Mouse (Mus musculus): ENCODE results near the gene Olfm2. TPM values are rescaled to one million over a fixed set of nuclear protein-coding genes. Genes with fewer than 3 reads are reported as not detected.

Gene Olfm2
- total RNA-seq, 2 experiments from 2014 or later: not detected

- ATAC-seq (replicated peaks; ENCODE audit: poor library complexity, severe bottlenecking): no peak
Measured at GRCm38 (mm10) chr9:20748540-20748939, 2.4 kb upstream of the Olfm2 start.

GRCm38 (mm10) chr9:20747682-20748081, 1.5 kb upstream of the Olfm2 start:
- ATAC-seq (replicated peaks; ENCODE audit: poor library complexity, severe bottlenecking): no peak

DNA sequence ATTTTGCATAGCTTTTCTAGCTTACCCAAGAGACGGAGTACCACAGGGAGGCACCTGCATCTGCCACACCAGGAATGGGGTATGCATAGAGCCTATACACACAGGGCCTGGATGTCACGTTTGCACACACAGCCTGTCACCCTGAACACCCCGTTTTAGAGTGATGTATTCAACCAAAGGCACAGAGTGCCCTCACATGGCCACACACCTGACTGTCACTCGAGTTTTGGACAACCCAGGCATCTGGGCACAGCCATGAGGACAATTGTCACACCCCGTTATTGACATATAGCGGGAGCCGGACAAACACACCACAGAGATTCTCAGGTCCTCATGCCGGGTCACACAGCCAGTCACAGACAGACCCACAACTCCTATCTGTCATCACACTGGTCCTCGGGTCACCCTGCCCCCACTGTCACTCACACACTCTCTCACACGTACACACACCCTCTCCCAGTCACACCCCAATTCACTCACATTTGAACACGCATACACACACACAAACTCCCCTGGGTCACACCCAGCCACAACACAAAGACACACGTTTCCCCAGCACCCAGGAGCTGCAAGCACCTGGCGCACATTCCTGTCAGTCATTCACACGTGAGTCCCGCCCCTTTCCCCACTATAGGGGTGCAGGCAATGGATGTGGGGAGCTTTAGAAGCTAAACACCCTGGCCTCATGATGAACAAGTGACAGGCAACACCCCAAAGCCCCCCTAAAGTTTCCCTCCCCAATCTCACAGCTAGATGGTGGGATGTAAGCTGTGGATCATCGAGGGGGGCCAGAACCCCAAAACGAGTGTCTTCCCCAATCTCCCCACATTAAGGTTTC, 801 bp downstream of the Olfm2 start:
- no peak for ATAC-seq (replicated peaks; ENCODE audit: poor library complexity, severe bottlenecking)

GRCm38 (mm10) chr9:20743946-20744738, 2.0 kb downstream of the Olfm2 start:
- peak; percentile 41 for ATAC-seq (replicated peaks; ENCODE audit: poor library complexity, severe bottlenecking)

- peak; percentile 85 for ATAC-seq (replicated peaks; ENCODE audit: poor library complexity, severe bottlenecking)
Measured at GRCm38 (mm10) chr9:20740407-20740806, 5.7 kb downstream of the Olfm2 start.

- peak; percentile 60 for ATAC-seq (replicated peaks; ENCODE audit: poor library complexity, severe bottlenecking)
Measured at GRCm38 (mm10) chr9:20738251-20738999, 7.7 kb downstream of the Olfm2 start.

- peak; percentile 18; the same call in 1 of the 2 replicates for ATAC-seq (replicated peaks; ENCODE audit: poor library complexity, severe bottlenecking)
Measured at GRCm38 (mm10) chr9:20737227-20737626, 8.9 kb downstream of the Olfm2 start.

- ATAC-seq (replicated peaks; ENCODE audit: poor library complexity, severe bottlenecking): no peak
Measured at GRCm38 (mm10) chr9:20734692-20735091, 11.5 kb downstream of the Olfm2 start.

GRCm38 (mm10) chr9:20731797-20732196, 14.4 kb downstream of the Olfm2 start:
- no peak for ATAC-seq (replicated peaks; ENCODE audit: poor library complexity, severe bottlenecking)

DNA sequence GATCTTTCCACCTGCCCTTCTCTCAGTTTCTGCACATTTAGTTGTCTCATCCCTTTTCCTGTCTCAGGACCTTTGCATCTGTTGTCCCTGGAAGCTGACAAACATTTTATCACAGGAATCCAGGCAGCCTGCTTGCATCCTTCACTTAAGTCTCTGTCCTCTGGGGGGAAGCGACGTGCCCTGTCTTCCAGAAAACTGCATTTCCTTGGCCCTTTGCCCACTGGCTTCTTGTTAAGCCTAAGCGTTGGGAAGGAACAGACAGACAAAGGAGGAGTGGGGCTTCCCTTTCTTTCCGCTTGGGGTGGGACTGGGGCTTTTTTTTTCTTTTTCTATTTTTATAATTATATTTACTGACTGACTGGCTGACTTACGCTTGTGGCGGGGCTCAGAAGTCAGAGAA, 16.7 kb downstream of the Olfm2 start:
- no peak for ATAC-seq (replicated peaks; ENCODE audit: poor library complexity, severe bottlenecking)

- ATAC-seq (replicated peaks; ENCODE audit: poor library complexity, severe bottlenecking): peak; percentile 72
Measured at GRCm38 (mm10) chr9:20727601-20728113, 18.5 kb downstream of the Olfm2 start.

GRCm38 (mm10) chr9:20726859-20727600, 19.1 kb downstream of the Olfm2 start:
- peak; percentile 29; the same call in 1 of the 2 replicates for ATAC-seq (replicated peaks; ENCODE audit: poor library complexity, severe bottlenecking)

DNA sequence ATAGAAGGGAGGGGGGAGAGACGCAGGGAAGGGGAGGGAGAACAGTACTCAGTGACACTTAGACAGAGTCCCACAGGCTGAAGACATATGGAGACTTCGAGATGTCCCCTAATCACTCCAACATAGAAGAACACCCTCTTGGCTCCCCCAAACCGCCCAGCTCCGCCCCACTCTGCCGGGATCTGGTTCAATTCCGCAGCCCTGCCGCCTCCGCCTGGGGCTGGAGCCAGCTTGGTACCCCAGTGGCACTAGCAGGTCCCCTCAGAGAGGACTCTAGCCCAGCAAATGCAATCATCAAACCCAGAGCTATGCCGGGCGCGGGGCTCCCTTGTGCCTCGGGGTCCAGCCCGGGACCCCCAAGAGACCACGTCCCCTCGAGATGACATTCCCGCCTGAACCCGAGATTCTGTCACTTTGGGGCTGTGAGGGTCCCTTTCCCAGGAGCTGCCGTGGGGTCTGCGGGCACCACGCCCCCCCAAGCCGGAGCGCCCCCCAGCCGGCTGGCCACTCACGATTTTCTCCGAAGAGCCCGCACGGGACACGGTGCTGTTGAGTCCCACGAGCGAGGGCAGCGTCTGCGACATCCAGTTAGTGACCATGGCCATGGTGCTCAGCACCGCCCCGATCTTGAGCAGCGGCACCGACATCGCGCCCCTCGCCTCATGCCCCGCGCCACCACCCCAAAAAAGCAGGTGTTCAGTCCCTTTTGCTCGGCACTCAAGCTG, 19.9 kb downstream of the Olfm2 start:
- ATAC-seq (replicated peaks; ENCODE audit: poor library complexity, severe bottlenecking): no peak

DNA sequence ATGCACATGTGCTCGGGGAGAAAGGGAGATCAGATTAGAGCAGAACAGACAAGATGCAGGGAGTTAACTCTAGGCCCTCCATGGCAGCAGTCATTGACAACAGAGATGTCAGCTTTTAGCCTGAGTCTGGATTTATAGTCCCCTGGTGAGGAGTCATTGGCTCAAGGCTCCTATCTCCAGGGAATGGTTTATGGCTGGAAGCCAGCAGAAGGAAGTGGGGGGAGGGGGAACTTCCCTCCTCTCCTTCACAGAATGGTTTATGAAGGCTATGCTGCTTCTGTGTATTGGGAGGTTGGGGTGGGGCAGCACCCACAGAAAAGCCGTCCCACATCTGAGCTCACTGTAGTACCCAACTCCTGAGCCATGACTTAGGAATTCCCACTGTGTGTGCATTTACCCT, 24.6 kb downstream of the Olfm2 start:
- ATAC-seq (replicated peaks; ENCODE audit: poor library complexity, severe bottlenecking): no peak

DNA sequence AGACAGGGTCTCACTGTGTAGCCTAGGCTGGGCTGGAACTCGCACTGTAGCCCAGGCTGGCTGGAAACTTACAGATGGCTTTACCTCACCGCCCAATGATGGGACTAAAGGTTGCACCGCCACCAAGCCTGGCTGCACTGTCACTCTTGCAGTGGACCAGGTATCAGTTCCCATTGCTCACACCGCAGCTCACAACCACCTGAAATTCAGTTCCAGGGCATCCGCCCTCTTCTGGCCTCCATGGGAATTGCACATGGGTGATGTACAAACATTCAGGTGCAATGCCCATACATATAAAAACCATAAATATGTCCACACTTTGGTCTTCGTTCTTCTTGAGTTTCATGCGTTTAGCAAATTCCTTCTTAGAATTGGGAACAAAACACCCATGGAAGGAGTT, 30.8 kb downstream of the Olfm2 start:
- ATAC-seq (replicated peaks; ENCODE audit: poor library complexity, severe bottlenecking): peak; percentile 55; the same call in 1 of the 2 replicates

DNA sequence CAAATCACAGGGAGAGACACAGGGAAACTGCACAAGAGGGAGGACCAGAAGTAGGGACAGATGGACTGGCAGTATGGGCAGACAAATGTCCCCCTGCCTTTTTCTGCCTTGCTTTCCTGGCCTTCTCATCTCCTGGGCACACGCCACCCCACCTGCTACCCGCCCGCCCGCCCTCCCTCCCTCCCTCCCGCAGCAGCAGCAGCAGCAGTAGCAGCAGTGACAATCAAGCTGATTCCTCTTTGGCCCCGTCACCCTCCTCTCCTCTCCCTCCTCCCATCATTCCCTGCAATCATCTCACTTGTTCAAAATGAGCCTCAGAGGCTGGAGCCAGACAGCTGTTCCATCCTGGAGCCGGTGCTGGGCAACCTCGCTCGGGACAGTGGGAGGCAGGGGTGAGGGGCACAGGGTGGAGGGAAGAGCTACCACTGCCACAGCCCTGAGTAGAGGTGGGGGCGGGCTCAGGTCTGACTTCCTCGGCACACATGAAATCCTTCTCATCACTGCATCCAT, 32.6 kb downstream of the Olfm2 start:
- no peak for ATAC-seq (replicated peaks; ENCODE audit: poor library complexity, severe bottlenecking)

GRCm38 (mm10) chr9:20712934-20713477, 33.1 kb downstream of the Olfm2 start:
- no peak for ATAC-seq (replicated peaks; ENCODE audit: poor library complexity, severe bottlenecking)

DNA sequence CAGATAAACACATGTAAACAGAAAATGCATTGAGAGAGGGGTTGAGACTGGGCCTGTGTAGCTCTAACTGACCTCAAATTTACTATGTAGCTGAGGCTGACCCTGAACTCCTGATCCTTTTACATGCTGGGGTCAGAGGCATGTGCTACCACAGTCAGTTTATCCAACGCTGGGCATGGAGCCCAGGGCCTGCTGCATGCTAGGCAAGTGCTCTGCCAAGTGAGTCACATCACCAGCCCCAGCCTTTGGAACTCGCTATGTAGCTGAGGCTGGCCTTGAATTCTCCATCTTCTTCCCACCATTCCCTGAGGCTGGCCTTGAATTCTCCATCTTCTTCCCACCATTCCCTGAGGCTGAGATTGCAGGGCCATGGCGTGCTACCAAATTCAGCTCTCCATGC, 35.7 kb downstream of the Olfm2 start:
- no peak for ATAC-seq (replicated peaks; ENCODE audit: poor library complexity, severe bottlenecking)

- no peak for ATAC-seq (replicated peaks; ENCODE audit: poor library complexity, severe bottlenecking)
Measured at GRCm38 (mm10) chr9:20705981-20706380, 40.2 kb downstream of the Olfm2 start.

All from granulocyte monocyte progenitor cell, adult 5-6 weeks (primary cell).